Mouse (Mus musculus): ENCODE results near the gene Spop.

DNA sequence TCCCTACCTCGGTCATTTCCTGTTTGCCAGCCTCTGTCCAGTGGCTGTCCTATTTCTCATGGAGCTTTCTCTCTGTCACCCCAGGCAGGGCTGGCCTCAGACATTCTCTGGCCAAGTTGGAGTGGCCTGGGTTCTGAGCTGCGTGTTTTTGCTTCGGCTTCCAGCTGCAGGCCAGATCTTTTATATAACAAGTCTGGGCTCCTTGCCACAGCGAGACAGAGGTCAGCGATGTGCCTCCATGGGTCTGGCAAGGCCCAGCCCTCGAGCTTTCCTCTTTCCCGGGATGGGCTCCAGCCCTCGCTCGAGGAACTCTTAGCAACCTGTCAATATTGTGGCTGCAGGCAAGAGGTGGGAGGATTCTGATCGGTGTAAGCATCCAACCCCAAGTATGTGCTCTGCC is 48.3 kb upstream of the Spop start:
- TF ChIP-seq CTCF (IDR thresholded peaks at IDR 0.05; ENCODE audit: borderline replicate concordance, extremely low read depth, insufficient read depth, insufficient read length) (no peak), POLR2A (IDR thresholded peaks at IDR 0.05; ENCODE audit: borderline replicate concordance, extremely low read depth, insufficient read depth, insufficient read length, poor library complexity, severe bottlenecking) (no peak)
